Mouse (Mus musculus) heart, embryonic 14.5 days (tissue): ENCODE results near the gene Bhlhe41. TPM values are rescaled to one million over a fixed set of nuclear protein-coding genes. Genes with fewer than 3 reads are reported as not detected.

ENCODE experiments used
- ATAC-seq: fragments of 200-750 bp; cut with Nextera tagmentation; 2 replicates; pipeline ENCODE4 v1.8.0; 2017; ENCODE audit warnings: low read depth, moderate TSS enrichment; ENCODE audit not compliant: insufficient number of reproducible peaks, insufficient read depth, low FRiP score
- H3K27ac ChIP-seq, 2 experiments: fragments of 200-500 bp in 1 of 2; fragments of 300-500 bp in 1 of 2; sonication (generic) in 1 of 2; replicated peaks in 1 of 2; 2 replicates each; pipeline ENCODE4 v1.5.1; 2012 to 2014; ENCODE audit warnings: low read depth in 2 of 2, low read length in 2 of 2, control low read depth in 1 of 2, mild to moderate bottlenecking in 1 of 2, mixed read lengths in 1 of 2; ENCODE audit not compliant: control insufficient read depth in 1 of 2, insufficient read depth in 1 of 2
- H3K27me3 ChIP-seq: fragments of 300-500 bp; sonication (generic); 2 replicates; pipeline ENCODE4 v1.6.1; 2014; ENCODE audit warnings: mild to moderate bottlenecking, low read length, control low read depth; ENCODE audit not compliant: control insufficient read depth, insufficient read depth
- H3K36me3 ChIP-seq: fragments of 300-500 bp; sonication (generic); 2 replicates; pipeline ENCODE4 v1.6.1; 2014; ENCODE audit warnings: mild to moderate bottlenecking, control low read depth, low read length, mixed read lengths; ENCODE audit not compliant: control insufficient read depth, insufficient read depth
- H3K4me1 ChIP-seq, 2 experiments: fragments of 200-500 bp in 1 of 2; fragments of 300-500 bp in 1 of 2; sonication (generic) in 1 of 2; 2 replicates each; pipeline ENCODE4 v1.6.1; 2012 to 2014; ENCODE audit warnings: low read length in 2 of 2, control low read depth in 1 of 2, mixed read lengths in 1 of 2; ENCODE audit not compliant: control insufficient read depth in 2 of 2, insufficient read depth in 2 of 2
- H3K4me2 ChIP-seq: fragments of 300-500 bp; sonication (generic); 2 replicates; pipeline ENCODE4 v1.6.1; 2014; ENCODE audit warnings: mild to moderate bottlenecking, low read length
- H3K4me3 ChIP-seq, 2 experiments: fragments of 200-500 bp in 1 of 2; fragments of 300-500 bp in 1 of 2; sonication (generic) in 1 of 2; 2 replicates each; pipeline ENCODE4 v1.5.1; 2012 to 2014; ENCODE audit warnings: low read length in 2 of 2, mild to moderate bottlenecking in 2 of 2, control low read depth in 1 of 2, low read depth in 1 of 2, moderate library complexity in 1 of 2; ENCODE audit not compliant: control insufficient read depth in 1 of 2, insufficient read depth in 1 of 2
- H3K9ac ChIP-seq: fragments of 300-500 bp; sonication (generic); 2 replicates; pipeline ENCODE4 v1.6.1; 2014; ENCODE audit warnings: mild to moderate bottlenecking, low read length
- H3K9me3 ChIP-seq: fragments of 300-500 bp; sonication (generic); 2 replicates; pipeline ENCODE4 v1.6.1; 2016; ENCODE audit warnings: low read length, control low read depth; ENCODE audit not compliant: control insufficient read depth
- WGBS: fragments of 180-500 bp; shearing (Covaris S2); extraction: QIAGEN DNeasy Blood & Tissue Kit; methylation state at CpG from one replicate; pipeline ENCODE4 v1.1.7; 2014; 5-methylcytosine and 5-hydroxymethylcytosine counted together
- polyA plus RNA-seq: library from polyadenylated mRNA; unstranded; fragments of >200 nt; fragmentation: Nextera tagmentation; extraction: Ambion mirVana; gene quantifications from 2 replicates; pipeline ENCODE4 v1.2.1, GENCODE M21; 2014

The Bhlhe41 gene
- polyA plus RNA-seq, 1 experiment from 2014 or later: 8.6 TPM

DNA sequence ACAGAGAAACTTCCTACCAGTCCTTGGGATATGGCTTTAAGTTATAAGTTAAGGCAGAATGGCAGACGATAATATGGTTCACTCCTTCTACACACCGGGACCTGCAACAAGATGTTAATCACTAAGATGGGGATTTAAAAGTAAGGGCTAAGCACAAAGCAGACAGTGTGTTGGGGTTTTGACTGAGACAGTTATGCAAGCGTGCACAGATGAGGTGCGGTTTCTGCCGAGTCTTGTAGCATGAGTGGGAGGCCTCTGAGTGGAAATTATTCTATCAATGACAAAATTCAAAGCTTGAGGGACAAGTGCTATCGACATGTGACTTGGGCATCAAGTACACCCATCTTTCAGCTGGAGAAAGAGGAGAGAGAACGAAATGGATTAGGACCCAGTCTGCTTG is 12.7 kb downstream of the Bhlhe41 start:
- H3K27me3 ChIP-seq: no peaks in the 10 kb centered on the region
- peaks cover 12 to 31% of the 10 kb centered on the region in 2 experiments for H3K4me1 ChIP-seq
- H3K36me3 ChIP-seq: peaks cover 3% of the 10 kb centered on the region; the same call in 1 of the 2 replicates
- 88% methylated on average over 7 of the region's 7 CpGs for WGBS
- H3K4me2 ChIP-seq: no peak overlapping the region
- no peaks in the 10 kb centered on the region for H3K9me3 ChIP-seq
- no peak overlapping the region for H3K27ac ChIP-seq
- no peak overlapping the region for H3K9ac ChIP-seq
- H3K4me3 ChIP-seq: no peak overlapping the region
- no peak for ATAC-seq

DNA sequence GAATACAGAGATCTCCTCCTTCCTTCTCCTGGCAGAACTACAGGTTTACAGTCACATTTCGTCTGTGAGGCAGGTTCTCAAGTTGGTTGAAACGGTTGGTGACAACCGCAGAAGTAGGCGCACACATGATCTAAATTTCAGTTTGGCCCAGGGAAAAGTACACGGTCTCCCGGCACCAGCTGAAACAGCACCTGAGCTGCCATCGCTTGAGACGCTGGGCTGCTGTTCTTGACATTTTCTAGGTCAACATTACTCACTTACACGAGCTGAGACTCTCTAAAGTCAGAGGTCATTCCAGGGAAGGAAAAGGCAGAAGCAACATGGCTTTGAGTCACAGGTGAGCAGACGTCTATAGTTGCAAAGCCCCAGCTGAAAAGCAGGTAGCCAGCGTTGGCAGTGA is 13.4 kb downstream of the Bhlhe41 start:
- H3K27ac ChIP-seq: no peak overlapping the region
- 83% methylated on average over 11 of the region's 11 CpGs for whole genome bisulfite sequencing
- no peak overlapping the region for H3K9ac ChIP-seq
- no peaks in the 10 kb centered on the region for H3K36me3 ChIP-seq
- no peak overlapping the region for H3K4me3 ChIP-seq
- no peak overlapping the region for H3K4me2 ChIP-seq
- no peaks in the 10 kb centered on the region for H3K27me3 ChIP-seq
- H3K4me1 ChIP-seq: peaks cover 12 to 31% of the 10 kb centered on the region in 2 experiments
- no peak for ATAC-seq
- no peaks in the 10 kb centered on the region for H3K9me3 ChIP-seq

DNA sequence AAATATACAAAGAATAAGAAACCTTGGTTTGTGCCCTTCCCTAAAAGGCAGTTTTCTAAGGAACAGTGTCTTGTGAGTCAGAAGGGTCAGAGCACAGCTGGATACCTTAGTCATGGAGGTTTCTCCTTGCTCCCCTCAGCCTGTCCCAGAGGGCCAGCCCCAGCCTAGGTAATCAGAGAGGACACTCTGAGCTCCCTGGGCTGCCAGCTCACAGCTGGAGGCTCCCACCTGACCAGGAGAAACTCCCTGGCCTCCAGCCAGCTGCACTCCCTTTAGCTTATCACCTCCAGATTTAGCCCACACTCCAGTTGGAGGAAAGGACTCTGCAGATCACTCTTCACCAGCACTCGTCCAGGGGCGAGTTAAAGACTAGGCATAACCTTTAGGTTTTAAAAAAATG is 14.6 kb downstream of the Bhlhe41 start:
- Histone ChIP-seq H3K36me3 (no peaks in the 10 kb centered on the region), H3K27ac (0 out of 4 replicates have a peak overlapping the region, but pooled peaks of 1 of the 2 experiments have one; percentile 46), H3K27me3 (no peaks in the 10 kb centered on the region), H3K9ac (no peak overlapping the region), H3K4me1 (peaks cover 11 to 31% of the 10 kb centered on the region in 2 experiments; a peak in 3 of 4 replicates), H3K4me3 (no peak overlapping the region), H3K4me2 (peak overlapping the region; percentile 19; the same call in 1 of the 2 replicates), H3K9me3 (no peaks in the 10 kb centered on the region)
- WGBS: 0% methylated on average over 2 of the region's 2 CpGs
- ATAC-seq: peak; percentile 67

DNA sequence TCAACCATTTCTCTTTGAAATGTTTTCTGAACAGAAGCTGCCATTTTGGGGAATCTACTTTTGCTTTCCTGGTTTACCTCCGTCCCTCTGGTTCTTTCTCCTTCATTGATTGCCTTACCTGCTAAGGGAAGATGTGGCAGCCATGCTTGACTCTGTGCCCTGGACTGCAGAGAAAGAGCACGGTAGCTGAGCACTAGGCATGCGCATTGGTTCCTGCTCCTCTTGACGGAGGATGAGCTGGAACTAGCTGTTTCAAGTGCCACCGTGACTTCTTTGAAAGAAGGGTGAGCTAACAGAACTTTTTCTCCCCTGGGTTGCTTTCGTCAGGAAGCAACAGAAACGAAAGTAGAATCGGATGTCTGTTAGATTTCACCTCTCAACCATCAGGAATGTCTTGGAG is 17.7 kb downstream of the Bhlhe41 start:
- no peaks in the 10 kb centered on the region for H3K9me3 ChIP-seq
- no peak overlapping the region for H3K9ac ChIP-seq
- 83% methylated on average over 8 of the region's 8 CpGs for WGBS
- ATAC-seq: no peak
- no peaks in the 10 kb centered on the region for H3K36me3 ChIP-seq
- no peaks in the 10 kb centered on the region for H3K27me3 ChIP-seq
- no peak overlapping the region for H3K4me2 ChIP-seq
- H3K4me1 ChIP-seq: peaks cover 10 to 23% of the 10 kb centered on the region in 2 experiments; a peak in 3 of 4 replicates
- H3K27ac ChIP-seq: no peak overlapping the region
- H3K4me3 ChIP-seq: no peak overlapping the region

DNA sequence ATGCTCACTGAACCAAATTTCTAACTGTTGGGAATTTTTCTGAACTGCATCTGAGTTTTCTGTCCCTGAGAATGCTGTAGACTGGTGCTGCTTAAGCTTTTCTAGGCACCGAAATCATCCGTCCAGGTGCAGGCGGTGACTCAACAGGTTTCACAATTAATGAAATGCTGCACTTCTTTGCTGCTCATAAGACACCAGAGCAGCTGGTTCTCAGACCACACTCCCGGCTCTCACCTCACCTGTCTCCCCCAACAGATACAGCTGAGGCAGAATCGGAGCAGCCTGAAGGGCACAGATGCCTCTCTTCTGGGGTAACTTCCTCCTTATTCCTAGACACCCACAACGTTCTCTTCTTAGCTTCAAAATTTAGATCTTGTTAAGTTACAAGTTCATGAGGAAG is 18.4 kb downstream of the Bhlhe41 start:
- no peak overlapping the region for H3K4me2 ChIP-seq
- no peak overlapping the region for H3K27ac ChIP-seq
- peaks cover 10 to 23% of the 10 kb centered on the region in 2 experiments; a peak in 3 of 4 replicates for H3K4me1 ChIP-seq
- no peaks in the 10 kb centered on the region for H3K9me3 ChIP-seq
- H3K27me3 ChIP-seq: no peaks in the 10 kb centered on the region
- H3K36me3 ChIP-seq: no peaks in the 10 kb centered on the region
- no peak for ATAC-seq
- no peak overlapping the region for H3K4me3 ChIP-seq
- 85% methylated on average over 6 of the region's 6 CpGs for WGBS
- no peak overlapping the region for H3K9ac ChIP-seq

DNA sequence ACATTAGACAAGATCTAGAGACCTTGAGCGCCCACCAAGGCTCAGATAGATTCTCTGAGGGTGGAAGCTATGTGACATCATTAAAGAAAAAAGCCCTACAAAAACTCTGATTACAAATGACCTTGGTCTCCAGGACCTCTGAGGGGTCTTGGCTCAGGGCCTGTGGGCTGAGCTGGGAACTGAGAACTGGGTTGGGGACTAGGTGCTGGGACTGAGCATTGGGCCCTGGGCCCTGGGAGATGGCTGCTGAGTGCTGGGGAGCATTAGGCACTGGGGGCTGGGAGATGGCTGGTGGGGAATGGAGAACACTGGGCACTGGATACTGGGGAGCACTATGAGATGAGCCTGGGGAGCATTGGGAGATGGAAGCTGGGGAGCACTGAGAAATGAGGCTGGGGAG is 19.3 kb downstream of the Bhlhe41 start:
- Histone ChIP-seq H3K27me3 (no peaks in the 10 kb centered on the region), H3K9me3 (no peaks in the 10 kb centered on the region), H3K4me3 (no peak overlapping the region), H3K36me3 (no peaks in the 10 kb centered on the region), H3K4me1 (peaks cover 7 to 16% of the 10 kb centered on the region in 2 experiments; a peak in 3 of 4 replicates), H3K27ac (no peak overlapping the region), H3K4me2 (no peak overlapping the region), H3K9ac (no peak overlapping the region; the same call in 1 of the 2 replicates)
- WGBS: 68% methylated on average over 1 of the region's 1 CpGs
- no peak for ATAC-seq

DNA sequence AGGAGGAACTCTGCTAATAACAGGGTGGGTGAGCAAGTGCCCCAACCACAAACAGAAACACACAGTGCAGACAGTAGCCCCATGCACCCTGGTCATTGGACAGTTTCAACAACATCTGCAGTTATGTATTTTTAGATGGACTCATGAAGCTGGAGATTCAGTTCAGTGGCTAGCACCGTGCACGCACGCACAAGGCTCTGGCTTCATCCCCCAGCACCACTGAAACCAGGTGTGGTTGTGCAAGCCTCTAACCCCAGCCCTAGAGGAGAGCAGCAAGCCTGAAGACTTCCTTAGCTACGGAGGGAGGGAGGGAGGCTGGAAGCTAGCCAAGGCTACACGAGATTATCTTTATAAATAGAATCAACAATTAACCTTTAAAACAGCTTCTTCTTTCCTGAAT is 19.7 kb downstream of the Bhlhe41 start:
- H3K27ac ChIP-seq: no peak overlapping the region
- no peaks in the 10 kb centered on the region for H3K36me3 ChIP-seq
- WGBS: 46% methylated on average over 5 of the region's 5 CpGs
- no peak for ATAC-seq
- H3K9me3 ChIP-seq: no peaks in the 10 kb centered on the region
- no peak overlapping the region; the same call in 1 of the 2 replicates for H3K9ac ChIP-seq
- no peak overlapping the region for H3K4me2 ChIP-seq
- H3K4me1 ChIP-seq: peaks cover 6 to 11% of the 10 kb centered on the region in 2 experiments; a peak in 3 of 4 replicates
- H3K4me3 ChIP-seq: no peak overlapping the region
- no peaks in the 10 kb centered on the region for H3K27me3 ChIP-seq

DNA sequence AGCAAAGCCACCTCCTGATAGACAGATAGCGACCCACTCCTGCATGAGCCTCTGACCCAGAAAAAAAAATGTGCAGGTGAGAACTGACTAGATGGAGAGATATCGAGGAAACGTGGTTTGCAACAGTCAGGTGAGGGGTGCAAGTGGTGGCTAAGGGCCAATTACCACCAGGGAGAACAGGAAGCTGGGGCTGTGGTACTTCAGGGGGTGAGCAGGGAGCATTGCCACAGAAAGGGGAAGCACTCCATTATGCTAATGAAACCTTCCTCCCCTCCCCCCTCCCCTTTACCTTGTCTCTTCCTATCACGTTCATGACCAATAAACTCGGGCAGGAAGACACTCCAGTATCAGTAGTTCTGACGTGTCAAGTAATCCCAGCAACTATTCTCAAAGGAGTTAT is 30.0 kb downstream of the Bhlhe41 start:
- no peaks in the 10 kb centered on the region for H3K9me3 ChIP-seq
- no peak overlapping the region for H3K27ac ChIP-seq
- no peaks in the 10 kb centered on the region for H3K36me3 ChIP-seq
- 36% methylated on average over 6 of the region's 6 CpGs for WGBS
- no peak overlapping the region for H3K4me3 ChIP-seq
- H3K9ac ChIP-seq: no peak overlapping the region
- no peaks in the 10 kb centered on the region for H3K27me3 ChIP-seq
- H3K4me2 ChIP-seq: no peak overlapping the region
- H3K4me1 ChIP-seq: peaks cover 5 to 13% of the 10 kb centered on the region in 2 experiments
- no peak for ATAC-seq
